Mouse (Mus musculus): ENCODE results near the gene Cacnb1.

DNA sequence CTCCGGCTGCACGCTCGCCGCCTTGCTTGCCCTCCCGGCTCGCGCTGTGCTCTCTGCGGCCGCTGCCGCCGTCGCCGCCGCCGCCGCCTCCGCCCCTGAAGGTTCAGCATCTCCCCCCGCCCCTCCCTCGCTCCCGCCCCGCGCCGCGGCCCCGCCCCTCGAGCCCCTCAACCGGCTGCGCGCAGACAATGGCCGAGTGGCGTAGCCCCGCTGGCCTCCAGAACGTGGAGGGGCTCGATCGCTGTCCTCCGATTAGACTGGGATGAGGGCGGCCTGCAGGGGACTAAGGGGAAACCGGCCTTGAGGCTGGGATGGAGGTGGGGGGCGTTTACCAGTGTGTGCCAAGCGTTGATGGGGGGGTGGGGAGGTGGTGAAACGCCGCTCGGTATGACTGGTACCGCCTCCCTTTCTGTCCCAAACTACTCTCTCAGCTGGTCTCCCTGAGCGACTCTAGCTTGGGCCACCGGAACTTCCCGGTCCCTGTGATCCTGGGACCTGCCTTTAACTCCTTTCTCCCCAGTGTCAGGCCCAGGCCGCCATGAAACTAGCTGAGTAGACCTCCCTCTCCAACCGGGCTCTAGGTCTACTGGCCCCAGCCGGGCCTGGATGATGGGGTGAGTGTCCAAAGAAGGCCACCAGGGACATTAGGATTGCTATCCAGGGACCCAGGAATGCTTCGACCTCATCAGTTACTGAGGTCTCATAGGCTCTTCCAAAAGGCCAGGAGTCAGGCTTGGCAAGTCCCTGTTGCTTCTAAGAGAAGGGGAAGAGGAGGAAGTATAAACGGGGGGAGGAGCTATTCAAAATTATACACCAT lies at the start of gene Cacnb1:
- TF ChIP-seq MAZ (IDR thresholded peaks at IDR 0.05; ENCODE audit: low read depth, low read length), result no peak
- TF ChIP-seq ZNF384 (IDR thresholded peaks at IDR 0.05; ENCODE audit: low read depth, low read length), result no peak
- TF ChIP-seq MXI1 (IDR thresholded peaks at IDR 0.05; ENCODE audit: low read depth, low read length), result no peak
- peak; percentile 55 for TF ChIP-seq POLR2A (IDR thresholded peaks at IDR 0.05; ENCODE audit: low read depth, low read length)
- TF ChIP-seq TBP (conservative IDR thresholded peaks at IDR 0.05; ENCODE audit: low read depth, low read length), result 0 out of 2 replicates have a peak, but pooled peaks have one; percentile 25
- TF ChIP-seq NRF1 (IDR thresholded peaks at IDR 0.05; ENCODE audit: low read depth, low read length), result peak; percentile 3; the same call in 1 of the 2 replicates
- no peak for TF ChIP-seq UBTF (IDR thresholded peaks at IDR 0.05; ENCODE audit: low read depth, low read length)
- TF ChIP-seq MEF2A (IDR thresholded peaks at IDR 0.05; ENCODE audit: borderline replicate concordance, low read depth, low read length), result no peak
- no peak for TF ChIP-seq KAT2A (IDR thresholded peaks at IDR 0.05; ENCODE audit: insufficient replicate concordance, low read length)
